Mouse (Mus musculus): ENCODE results near the gene Muc4. TPM values are rescaled to one million over a fixed set of nuclear protein-coding genes. Genes with fewer than 3 reads are reported as not detected.
A peak's percentile ranks its signal among the peaks of the same experiment; 100 is the strongest.

Muc4 gene
- total RNA-seq, 2 experiments from 2014 or later = not detected

GRCm38 (mm10) chr16:32803252-32803853 lies 67.7 kb downstream of the Muc4 start:
- ATAC-seq (replicated peaks; ENCODE audit: poor library complexity) = peak; percentile 68

GRCm38 (mm10) chr16:32803901-32804300 lies 68.2 kb downstream of the Muc4 start:
- ATAC-seq (replicated peaks; ENCODE audit: poor library complexity) = no peak

- peak; percentile 45 for ATAC-seq (replicated peaks; ENCODE audit: poor library complexity)
Measured at GRCm38 (mm10) chr16:32805151-32805550, 69.5 kb downstream of the Muc4 start.

GRCm38 (mm10) chr16:32807408-32808185 lies 71.9 kb downstream of the Muc4 start:
- peak; percentile 50 for ATAC-seq (replicated peaks; ENCODE audit: poor library complexity)

- ATAC-seq (replicated peaks; ENCODE audit: poor library complexity) = no peak
Measured at GRCm38 (mm10) chr16:32810321-32810720, 74.6 kb downstream of the Muc4 start, which contains the start of gene Smbd1. Smbd1 (minus strand) TSS chr16:32810477.

- peak; percentile 95 for ATAC-seq (replicated peaks; ENCODE audit: poor library complexity)
Measured at GRCm38 (mm10) chr16:32812888-32813361, 77.2 kb downstream of the Muc4 start.

- no peak for ATAC-seq (replicated peaks; ENCODE audit: poor library complexity)
Measured at GRCm38 (mm10) chr16:32813362-32813761, 77.7 kb downstream of the Muc4 start.

- ATAC-seq (replicated peaks; ENCODE audit: poor library complexity) = no peak
Measured at GRCm38 (mm10) chr16:32813771-32814170, 78.1 kb downstream of the Muc4 start.

- ATAC-seq (replicated peaks; ENCODE audit: poor library complexity) = peak; percentile 35; the same call in 1 of the 2 replicates
Measured at GRCm38 (mm10) chr16:32814539-32814938, 78.9 kb downstream of the Muc4 start.

- ATAC-seq (replicated peaks; ENCODE audit: poor library complexity) = no peak
Measured at GRCm38 (mm10) chr16:32815160-32815605, 79.5 kb downstream of the Muc4 start.

GRCm38 (mm10) chr16:32818036-32818435 lies 82.3 kb downstream of the Muc4 start:
- no peak for ATAC-seq (replicated peaks; ENCODE audit: poor library complexity)

- ATAC-seq (replicated peaks; ENCODE audit: poor library complexity) = no peak
Measured at GRCm38 (mm10) chr16:32818441-32818840, 82.8 kb downstream of the Muc4 start.

GRCm38 (mm10) chr16:32821772-32822449 lies 86.2 kb downstream of the Muc4 start:
- no peak for ATAC-seq (replicated peaks; ENCODE audit: poor library complexity)

GRCm38 (mm10) chr16:32822450-32822827 lies 86.8 kb downstream of the Muc4 start:
- ATAC-seq (replicated peaks; ENCODE audit: poor library complexity) = no peak

- 0 out of 2 replicates have a peak, but pooled peaks have one; percentile 42 for ATAC-seq (replicated peaks; ENCODE audit: poor library complexity)
Measured at GRCm38 (mm10) chr16:32822881-32823280, 87.2 kb downstream of the Muc4 start.

GRCm38 (mm10) chr16:32823487-32823886 lies 87.8 kb downstream of the Muc4 start:
- no peak for ATAC-seq (replicated peaks; ENCODE audit: poor library complexity)

- ATAC-seq (replicated peaks; ENCODE audit: poor library complexity) = no peak
Measured at GRCm38 (mm10) chr16:32824061-32824460, 88.4 kb downstream of the Muc4 start.

- no peak for ATAC-seq (replicated peaks; ENCODE audit: poor library complexity)
Measured at GRCm38 (mm10) chr16:32825380-32825779, 89.7 kb downstream of the Muc4 start.

GRCm38 (mm10) chr16:32826521-32826920 lies 90.8 kb downstream of the Muc4 start:
- ATAC-seq (replicated peaks; ENCODE audit: poor library complexity) = no peak

GRCm38 (mm10) chr16:32829104-32829503 lies 93.4 kb downstream of the Muc4 start:
- no peak for ATAC-seq (replicated peaks; ENCODE audit: poor library complexity)

GRCm38 (mm10) chr16:32831501-32831900 lies 95.8 kb downstream of the Muc4 start:
- no peak for ATAC-seq (replicated peaks; ENCODE audit: poor library complexity)
